Mouse (Mus musculus) left cerebral cortex, postnatal 4 days (tissue): ENCODE results near the gene Cd40lg. TPM values are rescaled to one million over a fixed set of nuclear protein-coding genes. Genes with fewer than 3 reads are reported as not detected.

ENCODE experiments used
- DNase-seq: peaks from one replicate; pipeline ENCODE4 v3.0.0-alpha.2; 2022
- intact Hi-C: fragments of 180-260 bp; cut with DNase I; formaldehyde crosslinking; loops from one replicate; pipeline ENCODE4 v1.15.1; 2025
- total RNA-seq, 2 experiments: library from RNA; stranded (reverse); gene quantifications; 2 replicates each; pipeline ENCODE4 v1.2.3; 2021

Cd40lg gene
- not detected for total RNA-seq

DNA sequence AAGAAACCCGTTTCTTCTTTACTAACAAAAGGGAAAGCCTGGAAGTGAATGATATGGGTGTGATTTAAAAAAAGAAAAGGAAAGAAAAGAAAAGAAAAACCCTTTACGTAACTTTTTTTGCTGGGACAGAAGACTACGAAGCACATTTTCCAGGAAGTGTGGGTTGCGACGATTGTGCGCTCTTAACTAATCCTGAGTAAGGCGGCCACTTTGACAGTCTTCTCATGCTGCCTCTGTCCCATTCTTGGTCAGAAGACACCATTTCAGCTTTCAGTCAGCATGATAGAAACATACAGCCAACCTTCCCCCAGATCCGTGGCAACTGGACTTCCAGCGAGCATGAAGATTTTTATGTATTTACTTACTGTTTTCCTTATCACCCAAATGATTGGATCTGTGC is at the start of gene Cd40lg:
Gene Cd40lg (plus strand): TSS at position 268 of the 400 bp plus-strand sequence.
- intact Hi-C loops: no loop called here
- no peak for DNase-seq

DNA sequence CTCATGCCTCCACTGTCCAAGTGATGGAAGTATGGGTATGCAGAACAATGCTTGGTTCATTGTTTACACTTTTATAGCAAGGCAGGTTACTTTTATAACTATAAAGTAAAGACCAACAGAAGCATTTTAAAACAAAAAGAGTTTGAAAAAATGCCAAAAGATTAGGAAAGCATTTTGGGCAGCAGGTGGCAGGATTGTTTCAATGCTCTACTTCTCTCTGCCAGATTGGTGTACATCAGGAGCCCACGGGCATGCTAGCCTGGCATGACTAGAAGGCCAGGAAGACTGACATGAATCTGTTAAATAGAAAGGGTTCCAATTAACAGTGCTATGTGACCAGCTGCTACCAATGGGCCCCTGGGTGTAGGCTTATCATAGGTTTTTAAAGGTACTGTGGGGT is 45.4 kb upstream of the Cd40lg start:
- DNase-seq: peak; percentile 1
- intact Hi-C loops: no loop called here

DNA sequence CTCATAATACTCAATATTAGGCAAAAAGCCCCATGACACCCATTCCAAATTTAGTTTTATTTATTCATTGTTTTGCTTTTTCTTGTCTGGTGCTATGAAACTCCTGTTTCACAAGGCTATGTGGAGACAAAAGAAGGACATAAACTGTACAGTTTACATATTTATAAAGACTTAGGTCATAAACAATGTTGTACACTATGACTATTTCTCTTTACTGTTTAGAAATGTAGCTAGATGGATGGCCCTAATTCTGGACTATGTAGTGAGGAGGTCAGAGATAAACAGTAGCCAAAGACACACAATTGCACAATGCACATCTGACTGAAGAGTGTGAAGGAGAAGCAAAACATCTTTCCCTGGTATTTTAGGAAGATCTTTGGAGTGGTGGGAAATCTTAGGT is 40.7 kb upstream of the Cd40lg start:
- intact Hi-C loops: no loop called here
- no peak for DNase-seq

DNA sequence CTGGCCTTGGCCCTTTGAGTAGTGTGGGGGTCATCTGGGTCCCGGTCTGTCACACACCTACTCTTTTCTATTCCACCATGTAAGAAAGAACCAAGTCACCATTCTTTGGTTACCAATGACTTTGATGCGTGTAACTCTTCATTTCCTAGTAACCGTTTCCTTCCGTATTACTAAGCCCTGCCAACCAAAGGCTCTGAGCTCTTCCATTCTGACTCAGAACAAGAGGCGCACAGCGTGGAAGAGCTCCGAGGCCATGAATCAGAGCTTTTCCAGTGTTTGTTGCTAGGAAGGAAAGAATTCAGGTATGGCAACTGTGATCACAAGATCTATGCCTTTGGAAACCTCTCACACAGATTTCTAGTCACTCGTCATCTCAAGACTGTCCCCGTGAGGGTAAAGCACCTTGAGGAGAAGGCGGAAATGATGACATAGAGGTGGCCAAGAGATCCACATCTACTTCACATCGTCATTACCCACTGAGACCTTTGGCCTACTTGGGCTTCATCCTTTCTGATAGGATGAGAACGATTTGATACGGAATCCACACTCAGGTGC is 34.6 kb upstream of the Cd40lg start:
- intact Hi-C loops: no loop called here
- DNase-seq: no peak

DNA sequence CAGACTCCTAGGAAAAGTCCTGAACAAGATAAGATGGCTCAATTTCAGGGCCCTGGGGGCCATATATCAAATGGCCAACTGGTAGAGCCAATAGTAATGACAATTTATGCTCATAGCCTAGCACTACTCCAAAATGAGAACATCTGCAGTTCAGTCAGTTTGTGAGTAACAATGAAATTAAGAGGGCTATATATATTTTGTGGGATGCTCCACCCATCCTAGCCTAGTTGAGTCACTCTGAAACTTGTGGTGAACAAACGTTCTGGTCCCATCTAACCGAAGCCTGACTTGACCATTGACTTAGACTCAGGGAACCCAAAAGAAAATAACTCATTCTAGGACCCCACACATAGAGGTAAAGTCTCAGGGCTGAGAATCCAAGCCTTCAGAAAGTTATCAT is 29.5 kb upstream of the Cd40lg start:
- intact Hi-C loops: no loop called here
- no peak for DNase-seq

DNA sequence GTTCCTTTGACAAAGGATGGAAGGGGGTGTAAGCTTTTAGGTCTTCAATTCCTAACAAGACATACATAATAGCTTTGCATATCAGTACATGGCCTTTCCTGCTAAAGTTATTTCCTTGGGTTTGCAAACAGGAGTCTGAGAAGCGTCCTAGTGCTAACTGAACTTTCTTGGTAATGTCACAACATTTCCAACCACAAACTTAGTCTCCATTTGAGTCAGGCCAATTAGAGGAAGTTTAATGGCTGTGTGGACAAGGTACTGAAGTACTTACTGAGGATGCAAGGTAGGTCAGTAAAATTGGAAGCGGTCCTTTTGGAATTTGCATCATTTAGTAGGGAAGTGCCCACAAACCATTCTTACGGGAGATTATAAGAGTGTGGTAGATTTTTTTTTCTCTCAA is 28.6 kb upstream of the Cd40lg start:
- intact Hi-C loops: no loop called here
- DNase-seq: no peak

DNA sequence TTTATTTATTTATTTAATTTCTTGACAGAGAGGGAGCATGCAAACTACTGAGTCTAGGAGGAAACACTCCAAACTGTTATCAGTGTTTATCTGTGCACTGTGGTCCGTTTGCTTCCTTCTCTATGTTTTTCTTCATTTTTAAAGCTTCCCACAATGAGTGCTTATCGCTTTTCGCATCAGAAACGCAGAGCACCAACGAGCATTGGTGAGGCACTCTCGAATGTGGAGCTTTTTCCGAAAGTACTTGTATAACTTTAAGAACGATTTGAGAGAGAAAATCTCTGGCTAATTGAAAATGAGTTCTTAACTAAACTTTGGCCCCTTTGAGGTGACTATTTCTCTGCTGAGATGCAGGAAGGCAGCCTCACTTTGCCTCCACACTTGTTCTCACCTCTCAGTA is 24.6 kb upstream of the Cd40lg start:
- DNase-seq: no peak
- intact Hi-C loops: no loop called here

DNA sequence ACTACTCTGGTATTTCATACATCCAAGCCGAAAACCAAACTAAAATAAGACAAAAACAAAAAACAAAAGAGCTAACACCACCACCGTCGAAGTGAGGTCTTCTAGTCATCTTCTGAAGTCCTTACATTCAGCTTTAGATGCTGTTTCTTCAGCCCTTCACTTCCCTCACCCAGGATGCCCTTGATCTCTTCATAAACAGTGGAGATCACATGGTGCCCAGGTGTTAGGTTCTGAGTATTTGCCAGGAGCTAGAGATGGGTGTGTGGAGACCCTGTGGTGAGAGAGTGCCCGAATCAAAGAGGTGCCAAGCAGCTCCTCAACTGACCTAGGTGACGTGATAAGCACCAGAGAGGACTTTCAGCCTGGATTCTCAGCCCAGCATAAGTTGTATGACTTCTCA is 22.6 kb upstream of the Cd40lg start:
- DNase-seq: no peak
- intact Hi-C loops: no loop called here

DNA sequence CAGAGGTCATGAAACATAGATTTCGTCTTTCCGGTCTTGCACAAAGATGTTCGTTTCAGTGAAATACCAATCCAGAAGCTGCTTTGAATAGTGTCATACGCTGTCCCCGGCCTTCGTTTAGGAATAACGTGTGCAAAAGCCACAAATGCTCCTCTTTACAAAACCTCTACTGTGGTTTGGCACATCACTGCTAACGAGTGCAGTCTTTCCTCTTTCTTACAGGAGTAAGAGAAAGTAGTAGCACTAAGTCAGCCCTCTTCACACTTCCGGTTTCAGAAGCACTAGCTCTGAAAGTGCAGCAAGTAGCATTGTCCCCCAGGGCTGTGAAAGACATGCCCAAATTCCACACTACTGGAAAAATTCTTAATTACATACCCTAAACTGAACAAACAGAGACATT is 15.6 kb upstream of the Cd40lg start:
- intact Hi-C loops: no loop called here
- DNase-seq: no peak

DNA sequence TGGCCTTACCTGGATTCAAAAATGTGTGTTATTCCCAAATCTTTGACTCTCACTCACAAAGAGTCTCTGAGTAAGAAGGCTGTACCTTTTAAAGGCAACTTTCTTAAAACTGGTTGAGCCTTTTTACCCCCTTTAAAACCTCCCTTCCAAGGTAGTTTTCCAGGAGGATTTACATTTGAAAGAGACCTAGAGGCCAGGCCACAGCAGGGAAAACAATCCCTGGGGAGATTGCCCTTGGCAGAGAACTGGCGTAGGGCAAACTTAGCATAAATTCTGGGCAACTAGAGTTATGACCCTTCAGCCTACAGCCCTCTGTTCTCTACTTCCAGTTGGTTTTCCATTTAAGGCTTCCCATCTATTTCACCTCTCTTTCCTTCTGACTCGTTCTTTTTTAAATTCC is 13.9 kb upstream of the Cd40lg start:
- intact Hi-C loops: no loop called here
- no peak for DNase-seq

DNA sequence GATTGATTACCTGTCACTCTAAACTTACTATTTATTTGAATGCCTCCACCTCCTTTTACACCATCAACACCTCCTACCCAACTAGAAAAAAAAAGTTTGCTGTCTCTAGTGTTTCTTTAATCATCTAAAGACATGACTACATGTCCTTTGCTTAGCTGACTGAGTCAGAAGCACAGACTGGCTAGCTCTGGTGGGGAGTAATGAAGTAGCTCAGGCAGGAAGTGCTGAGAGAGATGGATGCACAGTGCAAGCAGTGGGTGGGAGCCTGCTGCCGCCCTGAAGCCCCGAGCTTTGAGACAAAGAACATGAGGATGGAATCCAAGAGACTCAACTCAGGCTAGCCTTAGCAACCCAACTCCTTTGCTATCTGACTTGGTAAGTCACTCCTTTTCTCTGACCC is 11.5 kb upstream of the Cd40lg start:
- intact Hi-C loops: no loop called here

DNA sequence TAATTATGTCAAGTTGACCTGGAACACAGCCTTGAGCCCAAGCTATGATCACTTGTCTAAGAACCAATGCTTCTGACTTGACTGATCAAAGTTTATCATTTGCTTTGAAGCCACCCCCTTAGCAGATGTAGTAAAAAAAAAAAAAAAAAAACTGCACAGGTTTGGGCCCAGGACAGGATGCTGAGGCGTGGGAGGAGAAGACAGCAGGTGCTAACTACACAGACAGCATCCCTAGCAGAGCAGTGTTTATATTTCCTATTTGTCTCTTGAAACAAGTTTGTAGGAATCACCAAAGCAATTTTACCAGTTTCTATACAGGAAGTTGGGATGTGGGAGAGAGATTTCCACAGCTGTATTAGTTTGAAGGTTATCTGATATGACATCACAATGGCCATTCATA is 1.4 kb upstream of the Cd40lg start:
- intact Hi-C loops: no loop called here
- DNase-seq: no peak

More for the DNA sequence above, 11.5 kb upstream of the Cd40lg start:
- DNase-seq: no peak

DNA sequence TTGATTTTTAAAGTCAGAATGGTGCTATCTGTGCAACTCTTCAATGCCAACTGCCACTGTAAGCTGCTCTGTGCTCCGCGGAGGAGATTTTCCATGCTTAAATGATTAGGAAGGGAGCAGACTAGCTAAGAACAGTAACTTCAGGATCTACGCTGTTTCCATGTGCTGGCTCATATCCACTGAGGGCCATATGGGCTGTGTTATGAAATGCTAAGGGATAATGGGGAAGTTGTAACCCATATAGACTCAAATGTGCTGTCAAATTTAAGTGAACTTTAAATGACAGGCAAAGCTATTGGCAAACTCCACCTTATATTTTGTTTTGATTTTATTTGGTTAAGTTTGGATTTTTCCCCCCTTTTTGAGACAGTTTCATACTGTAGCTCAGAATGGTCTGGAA is 919 bp downstream of the Cd40lg start:
- no peak for DNase-seq
- intact Hi-C loops: no loop called here

DNA sequence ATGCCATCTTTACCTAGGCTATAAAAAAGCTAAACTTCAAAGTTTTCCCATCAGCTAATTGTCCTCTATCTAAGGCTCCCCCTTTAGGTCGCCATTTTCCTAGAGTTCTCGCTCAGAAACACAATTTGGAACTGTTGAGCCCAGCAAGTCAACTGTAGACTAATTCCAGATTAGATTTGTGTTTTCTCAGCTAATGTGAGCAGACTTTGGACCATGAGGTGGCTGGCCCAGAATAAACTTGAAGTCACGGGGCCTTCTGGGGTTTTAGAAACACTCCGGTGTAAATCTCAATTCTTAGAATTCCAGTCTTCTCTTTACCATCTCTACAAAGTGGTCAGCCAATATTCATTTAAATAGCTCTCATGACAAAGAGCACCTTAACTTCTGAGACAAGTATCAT is 3.6 kb downstream of the Cd40lg start:
- intact Hi-C loops: no loop called here

DNA sequence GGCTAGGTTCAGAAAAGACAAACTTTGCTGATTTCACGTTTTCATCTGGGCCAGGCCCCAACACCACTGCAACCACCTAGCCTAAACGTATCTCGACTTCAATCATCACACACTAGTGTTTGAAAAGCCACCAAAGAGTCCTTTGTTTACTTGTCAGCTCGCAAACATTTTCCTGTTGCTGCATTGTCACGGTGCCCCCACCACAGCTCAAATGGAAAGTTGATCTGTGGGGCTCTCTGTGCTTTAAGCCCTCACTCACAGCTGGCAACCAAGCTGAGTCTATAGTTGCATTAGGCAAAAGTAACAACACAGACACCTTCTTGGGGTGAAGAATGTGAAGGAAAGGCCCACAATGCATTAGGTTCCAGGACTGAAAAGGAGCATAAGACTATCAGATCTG is 4.3 kb downstream of the Cd40lg start:
- DNase-seq: no peak
- intact Hi-C loops: no loop called here

More for the DNA sequence above, 3.6 kb downstream of the Cd40lg start:
- no peak for DNase-seq

DNA sequence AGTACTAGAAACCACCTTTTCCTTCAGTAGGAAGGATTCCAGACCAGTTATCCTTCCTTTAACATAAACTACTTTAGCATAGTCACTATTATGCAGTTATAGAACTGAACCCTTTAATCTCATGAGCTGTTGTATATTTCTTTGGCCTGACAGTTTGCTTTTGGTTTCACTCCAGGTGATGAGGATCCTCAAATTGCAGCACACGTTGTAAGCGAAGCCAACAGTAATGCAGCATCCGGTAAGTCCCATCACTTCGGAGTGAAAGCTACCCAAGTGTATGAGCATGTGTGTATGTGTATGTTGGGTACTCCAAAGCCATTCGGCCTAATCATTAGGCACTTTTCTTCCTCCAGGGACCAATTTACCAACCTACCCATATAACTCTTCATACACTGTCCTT is 7.6 kb downstream of the Cd40lg start:
- DNase-seq: no peak
- intact Hi-C loops: no loop called here

DNA sequence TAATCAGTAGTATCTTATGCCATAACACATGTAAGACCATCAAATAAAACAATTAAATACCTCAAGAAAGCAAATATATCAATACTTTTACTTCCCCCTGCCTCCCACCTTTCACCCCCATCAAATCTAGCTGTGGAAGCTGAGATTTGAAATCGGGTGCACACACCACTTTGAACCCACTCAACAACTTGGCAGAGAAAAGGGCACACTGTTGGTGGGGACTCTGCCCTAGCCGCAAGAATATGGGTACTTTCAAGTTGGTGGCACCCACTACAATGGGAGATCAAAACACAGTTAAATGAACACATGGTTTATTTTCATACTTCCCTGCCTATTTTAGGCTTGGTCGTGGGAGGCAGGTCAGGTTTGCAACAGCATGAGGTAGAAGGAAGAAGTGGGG is 9.9 kb downstream of the Cd40lg start:
- no peak for DNase-seq
- intact Hi-C loops: no loop called here

DNA sequence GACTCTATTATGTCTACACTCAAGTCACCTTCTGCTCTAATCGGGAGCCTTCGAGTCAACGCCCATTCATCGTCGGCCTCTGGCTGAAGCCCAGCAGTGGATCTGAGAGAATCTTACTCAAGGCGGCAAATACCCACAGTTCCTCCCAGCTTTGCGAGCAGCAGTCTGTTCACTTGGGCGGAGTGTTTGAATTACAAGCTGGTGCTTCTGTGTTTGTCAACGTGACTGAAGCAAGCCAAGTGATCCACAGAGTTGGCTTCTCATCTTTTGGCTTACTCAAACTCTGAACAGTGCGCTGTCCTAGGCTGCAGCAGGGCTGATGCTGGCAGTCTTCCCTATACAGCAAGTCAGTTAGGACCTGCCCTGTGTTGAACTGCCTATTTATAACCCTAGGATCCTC is 11.4 kb downstream of the Cd40lg start:
- intact Hi-C loops: no loop called here

DNA sequence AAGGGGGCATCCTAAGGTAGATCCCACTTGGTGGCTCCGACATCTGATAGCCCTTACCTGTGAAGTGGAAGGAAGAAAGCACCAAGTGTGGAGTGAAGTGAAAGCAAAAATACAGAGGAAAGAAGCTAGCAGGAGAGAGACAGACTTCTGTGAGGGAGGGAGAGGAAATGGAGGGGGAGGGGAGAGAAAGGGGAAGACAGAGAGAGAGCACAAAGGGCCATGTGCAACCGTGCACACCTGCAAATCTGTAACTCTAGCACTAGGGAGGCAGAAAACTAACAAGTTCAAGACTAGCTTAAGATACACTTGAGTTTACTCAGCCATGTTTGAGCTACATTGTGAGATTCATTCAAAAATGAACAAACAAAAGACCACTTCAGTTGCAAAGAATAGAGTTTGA is 16.2 kb downstream of the Cd40lg start:
- intact Hi-C loops: no loop called here
- no peak for DNase-seq

More for the DNA sequence above, 11.4 kb downstream of the Cd40lg start:
- peak; percentile 5 for DNase-seq

DNA sequence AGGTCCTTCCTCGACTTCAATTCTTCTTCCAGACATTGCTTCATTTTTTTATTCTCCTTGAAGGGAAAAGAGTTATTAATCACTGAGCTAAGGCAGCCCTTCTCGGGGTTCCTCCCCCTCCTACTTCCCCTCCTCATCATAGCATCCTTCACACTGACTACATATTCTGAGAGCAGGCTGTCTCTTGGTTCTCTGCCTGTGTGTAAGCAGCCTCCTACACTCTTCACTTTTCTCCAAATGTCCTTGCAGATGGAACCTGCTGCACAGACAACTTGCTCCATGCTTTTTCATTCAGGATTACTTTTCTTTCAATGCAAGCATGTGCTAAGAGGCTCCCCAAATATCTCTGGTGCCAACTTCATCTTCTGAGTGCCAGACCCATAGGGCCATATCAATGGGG is 21.7 kb downstream of the Cd40lg start:
- no peak for DNase-seq

DNA sequence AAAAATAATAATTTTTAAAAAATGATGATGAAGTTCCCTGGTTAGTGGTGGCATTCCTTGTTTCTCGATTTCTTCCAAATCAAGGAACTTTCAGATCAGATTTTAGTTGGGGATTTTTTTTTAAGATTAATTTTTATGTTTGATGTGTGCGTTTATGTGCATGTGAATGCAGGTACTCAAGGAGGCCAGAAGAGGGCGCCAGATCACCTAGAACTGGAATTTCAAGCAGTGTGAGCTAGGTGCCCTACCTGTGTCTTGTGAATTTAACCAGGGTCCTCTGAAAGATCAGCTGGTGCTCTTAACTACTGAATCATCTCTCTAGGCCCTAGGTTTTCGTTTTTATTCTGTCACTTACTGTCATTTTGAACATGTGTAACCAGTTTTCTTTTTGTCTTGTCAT is 24.0 kb downstream of the Cd40lg start:
- no peak for DNase-seq
- intact Hi-C loops: no loop called here

More for the DNA sequence above, 21.7 kb downstream of the Cd40lg start:
- intact Hi-C loops: no loop called here

DNA sequence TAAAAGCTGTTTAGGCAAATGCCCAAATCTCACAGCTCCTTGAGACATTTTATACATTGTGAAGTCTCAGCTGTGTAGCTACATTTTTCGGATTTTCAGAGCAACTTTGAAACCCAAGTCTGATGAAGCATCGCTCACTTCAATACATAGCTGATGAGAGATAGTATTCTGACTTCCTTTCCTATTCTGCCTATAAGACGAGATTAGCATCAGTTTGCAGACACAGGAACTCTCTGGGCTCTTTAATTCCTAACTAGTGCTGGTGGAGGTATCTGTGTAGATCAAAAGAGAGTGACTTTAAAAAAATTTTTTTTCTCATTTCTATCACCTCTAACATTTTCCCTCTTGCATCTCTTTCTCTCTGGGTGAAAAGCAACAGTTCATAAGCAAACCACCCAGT is 26.6 kb downstream of the Cd40lg start:
- intact Hi-C loops: no loop called here
- DNase-seq: no peak

DNA sequence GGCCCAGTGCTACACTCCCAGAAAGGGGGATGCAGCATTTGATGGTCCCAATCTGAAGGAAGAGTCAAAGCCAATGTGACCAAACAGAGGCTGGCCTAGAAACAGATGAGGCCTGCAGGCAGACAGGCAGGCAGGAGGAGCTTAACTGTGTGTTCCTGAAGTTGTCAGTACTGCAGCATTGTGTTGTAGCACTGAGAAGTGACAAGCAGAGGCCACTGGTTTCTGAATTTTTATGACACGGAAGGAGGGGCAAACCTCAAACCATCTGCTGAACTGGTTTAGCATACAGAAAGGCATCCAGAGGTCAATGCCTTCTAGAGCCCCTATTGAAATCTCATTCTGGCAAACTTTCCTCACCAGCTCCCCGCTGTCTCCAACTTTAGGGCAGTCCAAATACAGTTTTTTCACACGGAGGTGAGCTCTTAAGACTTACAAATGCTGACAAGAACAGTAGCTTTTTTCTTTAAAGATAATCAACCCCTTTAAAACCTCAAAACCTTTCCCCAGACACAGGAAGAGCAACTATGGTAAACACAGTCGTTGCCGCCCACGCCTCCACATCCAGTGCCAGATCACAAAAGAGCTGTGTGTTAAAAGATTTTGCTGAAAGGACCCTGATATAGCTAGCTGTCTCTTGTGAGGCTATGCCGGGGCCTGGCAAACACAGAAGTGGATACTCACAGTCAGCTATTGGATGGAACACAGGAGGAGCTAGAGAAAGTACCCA is 41.5 kb downstream of the Cd40lg start:
- intact Hi-C loops: no loop called here
- no peak for DNase-seq
